Comparison of ENCODE assay signal across 25 mouse cellular contexts in genomic region chr4:117231208-117231607, GRCm38 (mm10). TPM values are rescaled to one million over a fixed set of nuclear protein-coding genes. Genes with fewer than 3 reads are reported as not detected.
DNase-seq lines count a peak whose midpoint lies in the region; ATAC-seq and TF ChIP-seq lines count a peak whose summit lies in the region.
"Had no signal": no experiment of that assay in that cellular context is flagged by ENCODE, and none has a peak within 500 bp of the region (broad histone marks: within the 10 kb centered on the region; RNA-seq: fewer than 3 reads in every experiment).

No protein-coding gene starts in this region.

- H3K27ac ChIP-seq in liver, embryonic 11.5 days (ENCODE audit: low read depth, low read length): no peak overlapping the region
- H3K27ac ChIP-seq in intestine, embryonic 16.5 days (ENCODE audit: low read length): no peak overlapping the region
- H3K27ac ChIP-seq in liver, embryonic 14.5 days: no peak overlapping the region
- no peak overlapping the region for H3K27ac ChIP-seq in forebrain, embryonic 16.5 days (ENCODE audit: low read length)
- H3K27ac ChIP-seq: embryonic facial prominence, embryonic 10.5 days; embryonic facial prominence, embryonic 15.5 days; forebrain, embryonic 12.5 days; kidney, embryonic 15.5 days; limb, embryonic 13.5 days; midbrain, embryonic 15.5 days; neural tube, embryonic 12.5 days had no signal

- no peaks in the 10 kb centered on the region for H3K4me1 ChIP-seq in liver, embryonic 11.5 days (replicated peaks; ENCODE audit: control insufficient read depth, insufficient read depth, low read length)
- no peaks in the 10 kb centered on the region for H3K4me1 ChIP-seq in intestine, embryonic 16.5 days (ENCODE audit: control insufficient read depth, insufficient read depth, low read length)
- no peaks in the 10 kb centered on the region for H3K4me1 ChIP-seq in liver, embryonic 14.5 days (replicated peaks; ENCODE audit: control insufficient read depth in 2 of 2, insufficient read depth in 2 of 2, low read length in 1 of 2)
- 0 out of 2 replicates have a peak, but pooled peaks cover 4% of the 10 kb centered on the region for H3K4me1 ChIP-seq in forebrain, embryonic 16.5 days (replicated peaks; ENCODE audit: control insufficient read depth, insufficient read depth, low read length)
- H3K4me1 ChIP-seq: forebrain, embryonic 12.5 days; midbrain, embryonic 15.5 days; neural tube, embryonic 12.5 days had no signal

- no peak overlapping the region for H3K9ac ChIP-seq in liver, embryonic 11.5 days (ENCODE audit: low read depth, low read length)
- no peak overlapping the region for H3K9ac ChIP-seq in intestine, embryonic 16.5 days (ENCODE audit: low read depth, low read length)
- H3K9ac ChIP-seq in liver, embryonic 14.5 days (replicated peaks): no peak overlapping the region
- no peak overlapping the region for H3K9ac ChIP-seq in forebrain, embryonic 16.5 days (replicated peaks; ENCODE audit: low read depth, low read length)
- H3K9ac ChIP-seq: embryonic facial prominence, embryonic 15.5 days; forebrain, embryonic 12.5 days; kidney, embryonic 15.5 days; limb, embryonic 13.5 days; lung, embryonic 14.5 days; midbrain, embryonic 15.5 days; neural tube, embryonic 12.5 days had no signal

- H3K36me3 ChIP-seq in liver, embryonic 11.5 days (ENCODE audit: control insufficient read depth, insufficient read depth, low read length): no peaks in the 10 kb centered on the region
- no peaks in the 10 kb centered on the region for H3K36me3 ChIP-seq in intestine, embryonic 16.5 days (ENCODE audit: control insufficient read depth, insufficient read depth, low read length)
- no peaks in the 10 kb centered on the region for H3K36me3 ChIP-seq in liver, embryonic 14.5 days (replicated peaks; ENCODE audit: control insufficient read depth, insufficient read depth, low read depth)
- no peaks in the 10 kb centered on the region for H3K36me3 ChIP-seq in forebrain, embryonic 16.5 days (ENCODE audit: control insufficient read depth, insufficient read depth)
- H3K36me3 ChIP-seq: embryonic facial prominence, embryonic 10.5 days; embryonic facial prominence, embryonic 15.5 days; forebrain, embryonic 12.5 days; kidney, embryonic 15.5 days; limb, embryonic 13.5 days; midbrain, embryonic 15.5 days; neural tube, embryonic 12.5 days had no signal

- H3K4me3 ChIP-seq in liver, embryonic 11.5 days (ENCODE audit: low read depth, low read length): no peak overlapping the region
- no peak overlapping the region for H3K4me3 ChIP-seq in intestine, embryonic 16.5 days (ENCODE audit: low read length)
- H3K4me3 ChIP-seq in liver, embryonic 14.5 days (ENCODE audit: insufficient read depth in 1 of 2, low read depth in 2 of 2, low read length in 2 of 2): no peak overlapping the region
- H3K4me3 ChIP-seq in forebrain, embryonic 16.5 days (replicated peaks; ENCODE audit: low read length): no peak overlapping the region
- H3K4me3 ChIP-seq: embryonic facial prominence, embryonic 10.5 days; embryonic facial prominence, embryonic 15.5 days; forebrain, embryonic 12.5 days; kidney, embryonic 15.5 days; limb, embryonic 13.5 days; midbrain, embryonic 15.5 days; neural tube, embryonic 12.5 days had no signal

- TF ChIP-seq EP300 in liver, embryonic 14.5 days (IDR thresholded peaks at IDR 0.05; ENCODE audit: low read depth): no peak

- H3K27me3 ChIP-seq in liver, embryonic 11.5 days (replicated peaks; ENCODE audit: control insufficient read depth, insufficient read depth, low read length): no peaks in the 10 kb centered on the region
- no peaks in the 10 kb centered on the region for H3K27me3 ChIP-seq in intestine, embryonic 16.5 days (replicated peaks; ENCODE audit: control insufficient read depth, insufficient read depth, low read length)
- H3K27me3 ChIP-seq in liver, embryonic 14.5 days (ENCODE audit: control insufficient read depth, insufficient read depth, low read length): no peaks in the 10 kb centered on the region
- no peaks in the 10 kb centered on the region for H3K27me3 ChIP-seq in forebrain, embryonic 16.5 days (replicated peaks; ENCODE audit: control insufficient read depth, insufficient read depth, low read length)
- H3K27me3 ChIP-seq: embryonic facial prominence, embryonic 15.5 days; limb, embryonic 13.5 days; midbrain, embryonic 15.5 days; neural tube, embryonic 12.5 days had no signal

- peak; percentile 13 for DNase-seq in liver
- DNase-seq in liver, embryonic 11.5 days (ENCODE audit: low spot score): no peak
- DNase-seq in liver, embryonic 14.5 days (ENCODE audit: low read depth in 3 of 3, low spot score in 3 of 3): peak in 1 of 3 experiments; percentile 22
- DNase-seq in cerebellum, adult 11 months: no peak
- DNase-seq: B cell, adult 2 months; cerebellum, adult 8-10 months; cerebellum, postnatal 25 days; gastrocnemius, postnatal 10 days; heart, postnatal 14 days; kidney, postnatal 25 days; lung, embryonic 14.5 days; lung, postnatal 14 days; right cerebral cortex, adult 18-20 months; thymus, postnatal 4 days had no signal

- no peak for TF ChIP-seq CTCF in liver, embryonic 14.5 days (IDR thresholded peaks at IDR 0.05; ENCODE audit: low read depth)

- no peak overlapping the region for H3K4me2 ChIP-seq in liver, embryonic 11.5 days
- no peak overlapping the region for H3K4me2 ChIP-seq in intestine, embryonic 16.5 days (ENCODE audit: low read depth, low read length)
- no peak overlapping the region for H3K4me2 ChIP-seq in liver, embryonic 14.5 days (ENCODE audit: low read depth)
- H3K4me2 ChIP-seq in forebrain, embryonic 16.5 days (ENCODE audit: low read length): no peak overlapping the region
- H3K4me2 ChIP-seq: embryonic facial prominence, embryonic 15.5 days; forebrain, embryonic 12.5 days; kidney, embryonic 15.5 days; limb, embryonic 13.5 days; lung, embryonic 14.5 days; midbrain, embryonic 15.5 days; neural tube, embryonic 12.5 days had no signal

- no peak for ATAC-seq in liver, embryonic 11.5 days (replicated peaks; ENCODE audit: low FRiP score)
- ATAC-seq in intestine, embryonic 16.5 days: peak; percentile 70
- peak; percentile 48; the same call in 1 of the 2 replicates for ATAC-seq in liver, embryonic 14.5 days (ENCODE audit: insufficient read depth)
- ATAC-seq in forebrain, embryonic 16.5 days: no peak
- ATAC-seq: hindbrain, embryonic 16.5 days; midbrain, embryonic 15.5 days had no signal

- no peaks in the 10 kb centered on the region for H3K9me3 ChIP-seq in liver, embryonic 11.5 days (ENCODE audit: control insufficient read depth, low read length)
- H3K9me3 ChIP-seq in intestine, embryonic 16.5 days (ENCODE audit: control insufficient read depth, low read length): no peaks in the 10 kb centered on the region
- H3K9me3 ChIP-seq in liver, embryonic 14.5 days (ENCODE audit: control insufficient read depth, low read length): no peaks in the 10 kb centered on the region
- no peaks in the 10 kb centered on the region for H3K9me3 ChIP-seq in forebrain, embryonic 16.5 days (ENCODE audit: control insufficient read depth, low read length)
- H3K9me3 ChIP-seq: embryonic facial prominence, embryonic 10.5 days; embryonic facial prominence, embryonic 15.5 days; forebrain, embryonic 12.5 days; kidney, embryonic 15.5 days; limb, embryonic 13.5 days; midbrain, embryonic 15.5 days; neural tube, embryonic 12.5 days had no signal

- WGBS in liver, embryonic 11.5 days: 79% methylated on average over 2 of the region's 2 CpGs
- WGBS in intestine, embryonic 16.5 days: 62% methylated on average over 2 of the region's 2 CpGs
- WGBS in liver, embryonic 14.5 days (ENCODE audit: insufficient replicate concordance): 61% methylated on average over 2 of the region's 2 CpGs
- 88% methylated on average over 2 of the region's 2 CpGs for WGBS in forebrain, embryonic 16.5 days

RNA-seq across cellular contexts. Expression of gene Tmem53, which starts 20.5 kb away (rescaled TPM):
- 3.1 and 4.9 TPM in 2 replicates for polyA plus RNA-seq in liver, embryonic 11.5 days (2014; fragmentation: Nextera tagmentation; extraction: Ambion mirVana)
- polyA plus RNA-seq in intestine, embryonic 16.5 days (2015; fragmentation: Nextera tagmentation; extraction: Ambion mirVana): 11.2 and 11.8 TPM in 2 replicates
- 2.4 and 3.1 TPM in 2 replicates for polyA plus RNA-seq in liver, embryonic 14.5 days (2012; rRNA removed)
- 6.7 and 7.6 TPM in 2 replicates for polyA plus RNA-seq in liver, embryonic 14.5 days (2014; fragmentation: Nextera tagmentation; extraction: Ambion mirVana)
- 5.3 and 6.2 TPM in 2 replicates for polyA plus RNA-seq in forebrain, embryonic 16.5 days (2015; fragmentation: Nextera tagmentation; extraction: Ambion mirVana)

RNA-seq across cellular contexts. Expression of gene Armh1, which starts 20.7 kb away (rescaled TPM):
- not detected in 2 replicates for polyA plus RNA-seq in liver, embryonic 11.5 days (2014; fragmentation: Nextera tagmentation; extraction: Ambion mirVana)
- polyA plus RNA-seq in intestine, embryonic 16.5 days (2015; fragmentation: Nextera tagmentation; extraction: Ambion mirVana): 0.40 and 0.47 TPM in 2 replicates
- 0.08 TPM in 1 of 2 replicates, not detected in the other for polyA plus RNA-seq in liver, embryonic 14.5 days (2012; rRNA removed)
- polyA plus RNA-seq in liver, embryonic 14.5 days (2014; fragmentation: Nextera tagmentation; extraction: Ambion mirVana): not detected in 2 replicates
- polyA plus RNA-seq in forebrain, embryonic 16.5 days (2015; fragmentation: Nextera tagmentation; extraction: Ambion mirVana): 0.65 and 0.68 TPM in 2 replicates
- polyA plus RNA-seq: hindbrain, embryonic 11.5 days had no signal

RNA-seq across cellular contexts. Expression of gene Kif2c, which starts 48.8 kb away (rescaled TPM):
- polyA plus RNA-seq in liver, embryonic 11.5 days (2014; fragmentation: Nextera tagmentation; extraction: Ambion mirVana): 57.3 and 68.0 TPM in 2 replicates
- 35.9 and 41.3 TPM in 2 replicates for polyA plus RNA-seq in intestine, embryonic 16.5 days (2015; fragmentation: Nextera tagmentation; extraction: Ambion mirVana)
- polyA plus RNA-seq in liver, embryonic 14.5 days (2012; rRNA removed): 13.2 and 19.4 TPM in 2 replicates
- polyA plus RNA-seq in liver, embryonic 14.5 days (2014; fragmentation: Nextera tagmentation; extraction: Ambion mirVana): 30.1 and 31.3 TPM in 2 replicates
- 27.2 and 33.2 TPM in 2 replicates for polyA plus RNA-seq in forebrain, embryonic 16.5 days (2015; fragmentation: Nextera tagmentation; extraction: Ambion mirVana)

Comparison
In these comparisons a context has a peak if more than half of its experiments do, and no peak if none do; other contexts are left out.
1. ATAC-seq: peak in intestine, embryonic 16.5 days (single experiment) and liver, embryonic 14.5 days (single experiment); none in liver, embryonic 11.5 days (single experiment) and forebrain, embryonic 16.5 days (single experiment).